Mouse (Mus musculus) embryonic facial prominence, embryonic 11.5 days (tissue): ENCODE data around the gene Cyp3a13. TPM values are rescaled to one million over a fixed set of nuclear protein-coding genes. Genes with fewer than 3 reads are reported as not detected.

Experiments
- ATAC-seq: fragments of 200-750 bp; cut with Nextera tagmentation; replicated peaks from 2 replicates; pipeline ENCODE4 v1.8.0; 2017; ENCODE audit warnings: low read depth; ENCODE audit not compliant: insufficient number of reproducible peaks, low FRiP score, low TSS enrichment
- DNase-seq: peaks from one replicate; pipeline ENCODE4 v3.0.0-alpha.2; 2015; ENCODE audit warnings: low spot score
- H3K27ac ChIP-seq: fragments of 300-500 bp; sonication (generic); replicated peaks from 2 replicates; pipeline ENCODE4 v1.5.1; 2014; ENCODE audit warnings: mild to moderate bottlenecking, low read depth, low read length, control low read depth
- H3K27me3 ChIP-seq: fragments of 300-500 bp; sonication (generic); 2 replicates; pipeline ENCODE4 v1.6.1; 2014; ENCODE audit warnings: mild to moderate bottlenecking, low read length, moderate library complexity, mixed read lengths; ENCODE audit not compliant: control insufficient read depth, insufficient read depth
- H3K36me3 ChIP-seq: fragments of 300-500 bp; sonication (generic); replicated peaks from 2 replicates; pipeline ENCODE4 v1.6.1; 2014; ENCODE audit warnings: low read depth, mild to moderate bottlenecking, low read length, moderate library complexity, mixed read lengths; ENCODE audit not compliant: control insufficient read depth, insufficient read depth
- H3K4me1 ChIP-seq: fragments of 300-500 bp; sonication (generic); 2 replicates; pipeline ENCODE4 v1.6.1; 2014; ENCODE audit warnings: low read length, mixed read lengths; ENCODE audit not compliant: control insufficient read depth, insufficient read depth
- H3K4me2 ChIP-seq: fragments of 300-500 bp; sonication (generic); 2 replicates; pipeline ENCODE4 v1.6.1; 2014; ENCODE audit warnings: low read depth, mild to moderate bottlenecking, control low read depth, low read length, moderate library complexity
- H3K4me3 ChIP-seq: fragments of 300-500 bp; sonication (generic); 2 replicates; pipeline ENCODE4 v1.5.1; 2014; ENCODE audit warnings: low read depth, low read length, control low read depth
- H3K9ac ChIP-seq: fragments of 300-500 bp; sonication (generic); replicated peaks from 2 replicates; pipeline ENCODE4 v1.6.1; 2014; ENCODE audit warnings: mild to moderate bottlenecking, control low read depth, low read length
- H3K9me3 ChIP-seq: fragments of 300-500 bp; sonication (generic); replicated peaks from 2 replicates; pipeline ENCODE4 v1.6.1; 2016; ENCODE audit warnings: mild to moderate bottlenecking, low read length, inconsistent platforms, mixed read lengths; ENCODE audit not compliant: control insufficient read depth
- WGBS: fragments of 180-500 bp; shearing (Covaris S2); extraction: QIAGEN DNeasy Blood & Tissue Kit; methylation state at CpG from one replicate; pipeline ENCODE4 v1.1.7; 2014; 5-methylcytosine and 5-hydroxymethylcytosine counted together
- polyA plus RNA-seq: library from polyadenylated mRNA; unstranded; fragments of >200 nt; fragmentation: Nextera tagmentation; extraction: Ambion mirVana; gene quantifications from 2 replicates; pipeline ENCODE4 v1.2.1, GENCODE M21; 2014

The Cyp3a13 gene
- polyA plus RNA-seq = not detected in 2 replicates

DNA sequence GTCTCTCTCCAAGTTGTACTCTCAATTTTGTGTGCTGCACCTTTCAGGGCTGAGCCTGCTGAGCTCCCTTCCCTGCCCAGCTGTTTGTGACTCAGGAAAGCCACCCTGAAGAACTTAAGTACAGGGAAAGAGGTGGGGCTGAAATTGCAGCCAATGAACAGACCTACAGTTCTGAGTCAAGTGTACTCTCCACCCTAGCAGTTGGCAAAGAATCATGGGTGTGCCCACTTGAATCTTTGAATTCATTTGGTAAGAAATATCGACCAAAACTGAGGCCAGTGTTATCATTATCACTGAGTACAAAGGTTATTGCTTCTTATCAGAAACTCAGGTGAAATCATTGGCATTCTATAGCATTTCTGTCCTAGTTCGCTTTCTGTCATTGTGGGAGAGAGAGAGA lies at the start of gene Cyp3a13:
Gene Cyp3a13 (minus strand): TSS at position 88 of the 400 bp plus-strand sequence.
- Histone ChIP-seq H3K4me3 (no peak within 1 kb of the TSS), H3K36me3 (no peaks in the 10 kb centered on the region), H3K4me1 (no peaks in the 10 kb centered on the region), H3K9ac (no peak within 1 kb of the TSS), H3K27ac (no peak within 1 kb of the TSS), H3K9me3 (no peaks in the 10 kb centered on the region), H3K27me3 (no peaks in the 10 kb centered on the region), H3K4me2 (no peak within 1 kb of the TSS)
- 58% methylated on average over 2 of the region's 2 CpGs for WGBS
- DNase-seq = no peak
- no peak for ATAC-seq

DNA sequence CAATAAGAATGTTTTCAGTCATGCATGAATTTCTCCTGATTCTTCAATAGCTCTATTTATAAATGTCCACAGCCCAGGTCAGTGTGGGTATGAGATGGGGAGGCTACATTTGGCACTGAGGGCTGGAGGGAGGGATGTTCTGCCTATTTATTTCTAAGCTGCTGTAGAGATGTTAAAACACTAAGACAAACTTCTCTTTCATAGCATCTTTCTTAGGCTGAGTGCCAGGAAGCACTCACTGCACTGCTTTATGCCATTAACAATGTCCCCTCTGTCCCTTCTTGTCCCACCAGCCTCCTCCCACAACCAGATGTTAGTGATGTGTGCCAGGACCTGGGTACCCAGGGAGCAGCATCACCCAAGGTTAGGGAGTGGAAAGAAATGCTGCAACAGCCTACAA lies 45.1 kb upstream of the Cyp3a13 start:
- no peaks in the 10 kb centered on the region for H3K9me3 ChIP-seq
- H3K27ac ChIP-seq = no peak overlapping the region
- no peak overlapping the region for H3K4me2 ChIP-seq
- no peak overlapping the region for H3K9ac ChIP-seq
- ATAC-seq (no peak), DNase-seq (no peak)
- no peak overlapping the region for H3K4me3 ChIP-seq
- H3K36me3 ChIP-seq = no peaks in the 10 kb centered on the region
- no peaks in the 10 kb centered on the region for H3K27me3 ChIP-seq
- H3K4me1 ChIP-seq = no peaks in the 10 kb centered on the region

DNA sequence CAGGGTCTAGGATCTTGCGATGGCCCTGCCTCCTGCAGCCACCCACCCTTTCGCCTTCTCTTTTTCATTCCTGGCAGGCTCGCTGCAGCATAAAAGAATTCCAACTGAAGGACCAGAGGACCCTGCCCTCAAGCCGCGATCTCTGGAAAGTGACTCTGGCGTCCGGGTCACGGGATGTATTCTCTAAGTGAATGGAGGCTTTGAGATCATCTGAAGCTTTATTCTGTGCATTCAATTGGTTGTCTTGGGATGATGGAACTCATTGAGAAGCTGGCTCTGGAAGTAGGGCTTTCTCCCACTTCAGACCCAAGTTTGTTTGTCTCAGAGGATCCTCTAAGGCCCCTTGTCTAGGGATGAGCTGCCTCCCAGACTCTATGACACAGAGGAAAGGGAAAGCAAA lies 41.5 kb upstream of the Cyp3a13 start, which contains the start of gene Gjc3:
Gene Gjc3 (minus strand): TSS at position 154 of the 400 bp plus-strand sequence.
- Histone ChIP-seq H3K9me3 (no peaks in the 10 kb centered on the region), H3K4me3 (no peak within 1 kb of the TSS), H3K27me3 (no peaks in the 10 kb centered on the region), H3K4me2 (no peak within 1 kb of the TSS), H3K9ac (no peak within 1 kb of the TSS), H3K27ac (no peak within 1 kb of the TSS), H3K4me1 (no peaks in the 10 kb centered on the region), H3K36me3 (no peaks in the 10 kb centered on the region)
- DNase-seq (no peak), ATAC-seq (no peak)
- WGBS = 37% methylated on average over 8 of the region's 8 CpGs

DNA sequence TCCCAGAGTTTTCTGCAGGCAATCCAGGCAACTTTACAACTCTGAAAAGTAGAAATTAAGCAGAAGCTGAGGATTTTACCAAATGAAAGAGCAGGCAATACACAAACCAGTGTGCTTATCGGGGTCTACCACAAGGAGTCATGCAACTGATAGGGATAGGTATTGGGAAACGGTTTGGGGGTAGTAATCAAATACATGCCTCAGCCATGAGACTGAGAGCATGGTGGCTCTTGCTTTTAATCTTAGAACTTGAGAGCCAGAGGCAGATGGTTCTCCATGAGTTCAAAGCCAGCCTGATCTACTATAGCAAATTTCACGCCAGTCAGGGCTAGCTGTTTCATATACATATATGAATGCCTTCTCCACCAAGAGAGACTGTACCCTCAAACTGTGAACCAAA lies 35.0 kb upstream of the Cyp3a13 start:
- H3K9me3 ChIP-seq = no peaks in the 10 kb centered on the region
- no peak overlapping the region for H3K4me3 ChIP-seq
- no peak overlapping the region for H3K9ac ChIP-seq
- no peak overlapping the region for H3K27ac ChIP-seq
- no peaks in the 10 kb centered on the region for H3K4me1 ChIP-seq
- DNase-seq (no peak), ATAC-seq (no peak)
- no peaks in the 10 kb centered on the region for H3K36me3 ChIP-seq
- no peaks in the 10 kb centered on the region for H3K27me3 ChIP-seq
- no peak overlapping the region for H3K4me2 ChIP-seq
- 85% methylated on average over 3 of the region's 3 CpGs for WGBS

DNA sequence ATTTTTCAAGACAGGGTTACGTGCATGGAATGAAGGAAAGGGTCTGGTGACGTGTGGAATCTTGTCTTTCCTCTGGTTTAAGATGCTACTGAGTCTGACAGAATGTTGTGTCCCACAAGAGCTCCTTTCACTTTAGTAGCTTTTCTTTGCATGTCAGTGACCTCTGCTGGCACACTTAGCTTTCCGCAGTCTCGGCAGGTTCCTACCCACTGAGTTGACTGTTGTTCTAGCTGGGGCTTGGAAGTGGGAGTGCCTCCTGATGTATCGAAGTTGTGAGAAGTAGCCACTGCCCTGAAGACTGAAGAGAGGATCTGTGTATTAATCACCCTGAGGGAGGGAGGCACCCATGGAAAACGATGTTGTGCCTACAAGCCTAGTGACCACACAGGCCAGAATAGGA lies 29.8 kb upstream of the Cyp3a13 start:
- H3K4me3 ChIP-seq = no peak overlapping the region
- ATAC-seq = no peak
- H3K27me3 ChIP-seq = no peaks in the 10 kb centered on the region
- WGBS = 37% methylated on average over 6 of the region's 6 CpGs
- no peaks in the 10 kb centered on the region for H3K4me1 ChIP-seq
- H3K36me3 ChIP-seq = no peaks in the 10 kb centered on the region
- no peaks in the 10 kb centered on the region for H3K9me3 ChIP-seq
- H3K4me2 ChIP-seq = no peak overlapping the region
- no peak for DNase-seq
- H3K27ac ChIP-seq = no peak overlapping the region
- no peak overlapping the region for H3K9ac ChIP-seq

DNA sequence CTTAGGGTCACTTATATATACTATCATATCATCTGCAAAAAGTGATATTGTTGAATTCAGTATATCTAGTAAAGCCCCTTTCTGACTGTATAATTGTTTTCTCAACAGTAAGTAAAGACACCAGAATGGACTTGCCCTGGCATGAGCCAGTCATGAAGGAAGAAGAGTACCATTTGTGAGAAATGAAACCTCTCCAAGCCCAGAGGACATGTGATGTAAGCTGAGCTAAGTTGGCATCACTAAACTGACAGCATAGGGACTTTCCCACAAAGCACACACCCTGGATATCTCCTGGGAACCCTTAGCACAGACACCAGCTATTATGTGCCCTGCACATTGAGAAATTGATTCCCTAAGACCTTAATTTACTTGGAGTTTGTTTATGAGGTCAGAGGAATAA lies 25.9 kb upstream of the Cyp3a13 start:
- Histone ChIP-seq H3K27me3 (no peaks in the 10 kb centered on the region), H3K4me2 (no peak overlapping the region), H3K9me3 (no peaks in the 10 kb centered on the region)

DNA sequence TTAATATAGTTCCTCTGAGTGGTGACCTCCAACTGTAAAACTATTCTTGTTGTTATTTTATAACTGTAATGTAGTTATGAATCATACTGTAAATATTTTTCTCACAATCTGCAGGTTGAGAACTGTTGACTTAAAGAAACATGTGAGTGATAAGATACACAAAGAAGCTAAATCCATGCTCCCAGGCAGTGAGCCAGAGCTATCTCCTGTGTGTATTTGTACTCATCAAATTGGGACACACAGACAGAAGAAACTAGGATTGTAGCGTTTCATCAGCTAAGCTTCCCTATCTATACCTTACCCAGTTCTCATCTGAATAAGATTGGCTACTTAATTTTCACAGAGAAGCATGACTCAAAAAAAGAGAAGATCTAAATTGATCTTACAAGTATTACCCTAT lies 21.7 kb upstream of the Cyp3a13 start:
- no peaks in the 10 kb centered on the region for H3K4me1 ChIP-seq
- no peaks in the 10 kb centered on the region for H3K36me3 ChIP-seq
- no peaks in the 10 kb centered on the region for H3K27me3 ChIP-seq
- WGBS = 82% methylated on average over 1 of the region's 1 CpGs
- no peak for ATAC-seq
- no peak overlapping the region for H3K4me3 ChIP-seq
- no peak overlapping the region for H3K27ac ChIP-seq
- no peak overlapping the region for H3K4me2 ChIP-seq
- DNase-seq = no peak
- no peaks in the 10 kb centered on the region for H3K9me3 ChIP-seq
- no peak overlapping the region for H3K9ac ChIP-seq

More for the DNA sequence above, 25.9 kb upstream of the Cyp3a13 start:
- no peak for DNase-seq
- no peak overlapping the region for H3K27ac ChIP-seq
- no peaks in the 10 kb centered on the region for H3K4me1 ChIP-seq
- ATAC-seq = no peak
- H3K36me3 ChIP-seq = no peaks in the 10 kb centered on the region
- H3K9ac ChIP-seq = no peak overlapping the region
- no peak overlapping the region for H3K4me3 ChIP-seq

DNA sequence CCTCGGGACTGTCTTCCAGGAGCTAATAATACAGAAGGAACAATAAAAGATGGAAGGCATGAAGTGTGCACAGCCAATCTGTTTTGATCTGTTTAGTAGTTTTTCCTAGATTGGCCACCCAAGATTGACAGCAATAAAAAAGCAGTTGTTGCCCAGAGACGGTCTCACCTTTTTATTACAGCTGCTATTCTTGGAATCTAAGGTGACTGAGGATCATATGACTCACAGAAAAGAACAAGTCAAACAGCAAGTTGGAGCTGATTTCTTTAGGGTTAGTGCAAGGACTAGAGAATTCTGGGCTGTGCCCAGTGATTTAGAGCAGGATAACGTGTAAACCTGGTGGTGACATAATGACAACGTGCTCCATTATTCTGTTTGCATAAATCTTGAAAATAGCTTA lies 19.5 kb upstream of the Cyp3a13 start:
- Histone ChIP-seq H3K27ac (no peak overlapping the region), H3K4me1 (no peaks in the 10 kb centered on the region), H3K4me2 (no peak overlapping the region), H3K9me3 (no peaks in the 10 kb centered on the region), H3K9ac (no peak overlapping the region), H3K36me3 (no peaks in the 10 kb centered on the region), H3K27me3 (no peaks in the 10 kb centered on the region), H3K4me3 (no peak overlapping the region)
- ATAC-seq (no peak), DNase-seq (no peak)
- WGBS = 79% methylated on average over 4 of the region's 4 CpGs
